Mouse (Mus musculus) brown adipose tissue, adult 24 weeks (tissue): Measurements from ENCODE around the gene Wipf1. TPM values are rescaled to one million over a fixed set of nuclear protein-coding genes. Genes with fewer than 3 reads are reported as not detected.

Source experiments
- H3K27ac ChIP-seq: fragments of 200-500 bp; replicated peaks from 2 replicates; pipeline ENCODE4 v1.5.1; 2012; ENCODE audit warnings: low read depth, mild to moderate bottlenecking, low read length
- H3K4me1 ChIP-seq: fragments of 200-500 bp; 2 replicates; pipeline ENCODE4 v1.6.1; 2012; ENCODE audit warnings: low read length, mixed read lengths; ENCODE audit not compliant: control insufficient read depth, insufficient read depth, insufficient read length
- H3K4me3 ChIP-seq: fragments of 200-500 bp; 2 replicates; pipeline ENCODE4 v1.5.1; 2012; ENCODE audit warnings: low read depth, mild to moderate bottlenecking, low read length, moderate library complexity; ENCODE audit not compliant: insufficient read depth
- polyA plus RNA-seq: library from polyadenylated mRNA; stranded (reverse); fragments of >200 nt; gene quantifications from 2 replicates; pipeline ENCODE4 v1.2.4, GENCODE M21; 2012; ENCODE audit not compliant: missing spikeins, insufficient read depth, insufficient read length

The Wipf1 gene
- polyA plus RNA-seq: 7.1 and 8.0 TPM in 2 replicates

- peak within 1 kb of the TSS; percentile 93 for H3K27ac ChIP-seq
- peaks cover 10% of the 10 kb centered on the region; the same call in 1 of the 2 replicates for H3K4me1 ChIP-seq
- peak within 1 kb of the TSS; percentile 92 for H3K4me3 ChIP-seq
These were observed at the start of gene Wipf1 for GRCm38 (mm10) chr2:73529356-73530330. Wipf1 (minus strand) TSS chr2:73529734.

- Histone ChIP-seq H3K4me1 (no peaks in the 10 kb centered on the region), H3K4me3 (no peak overlapping the region), H3K27ac (no peak overlapping the region)
These were observed 49.6 kb upstream of the Wipf1 start for GRCm38 (mm10) chr2:73579168-73579567.

GRCm38 (mm10) chr2:73574418-73574817 lies 44.9 kb upstream of the Wipf1 start:
- no peaks in the 10 kb centered on the region for H3K4me1 ChIP-seq
- H3K4me3 ChIP-seq: no peak overlapping the region
- no peak overlapping the region for H3K27ac ChIP-seq

GRCm38 (mm10) chr2:73573556-73573955 lies 44.0 kb upstream of the Wipf1 start:
- Histone ChIP-seq H3K4me3 (no peak overlapping the region), H3K4me1 (no peaks in the 10 kb centered on the region), H3K27ac (no peak overlapping the region)

GRCm38 (mm10) chr2:73572539-73573372 lies 43.2 kb upstream of the Wipf1 start:
- Histone ChIP-seq H3K4me3 (no peak overlapping the region), H3K27ac (no peak overlapping the region), H3K4me1 (no peaks in the 10 kb centered on the region)

GRCm38 (mm10) chr2:73571901-73572300 lies 42.4 kb upstream of the Wipf1 start:
- Histone ChIP-seq H3K27ac (no peak overlapping the region), H3K4me1 (no peaks in the 10 kb centered on the region), H3K4me3 (no peak overlapping the region)

GRCm38 (mm10) chr2:73571304-73571703 lies 41.8 kb upstream of the Wipf1 start:
- Histone ChIP-seq H3K27ac (no peak overlapping the region), H3K4me1 (no peaks in the 10 kb centered on the region), H3K4me3 (no peak overlapping the region)

GRCm38 (mm10) chr2:73566989-73567605 lies 37.6 kb upstream of the Wipf1 start:
- peak overlapping the region; percentile 37; the same call in 1 of the 2 replicates for H3K4me3 ChIP-seq
- H3K4me1 ChIP-seq: no peaks in the 10 kb centered on the region
- H3K27ac ChIP-seq: no peak overlapping the region

GRCm38 (mm10) chr2:73566162-73566561 lies 36.6 kb upstream of the Wipf1 start:
- Histone ChIP-seq H3K4me3 (no peak overlapping the region), H3K4me1 (peaks cover 6% of the 10 kb centered on the region; the same call in 1 of the 2 replicates), H3K27ac (no peak overlapping the region)

- Histone ChIP-seq H3K27ac (no peak overlapping the region), H3K4me1 (peaks cover 9% of the 10 kb centered on the region), H3K4me3 (no peak overlapping the region)
These were observed 34.2 kb upstream of the Wipf1 start for GRCm38 (mm10) chr2:73563690-73564089.

GRCm38 (mm10) chr2:73562656-73563055 lies 33.1 kb upstream of the Wipf1 start:
- Histone ChIP-seq H3K27ac (no peak overlapping the region), H3K4me1 (peaks cover 9% of the 10 kb centered on the region), H3K4me3 (no peak overlapping the region)

- H3K27ac ChIP-seq: no peak overlapping the region
- peak overlapping the region; percentile 12; the same call in 1 of the 2 replicates for H3K4me3 ChIP-seq
- H3K4me1 ChIP-seq: peaks cover 9% of the 10 kb centered on the region
These were observed 32.1 kb upstream of the Wipf1 start for GRCm38 (mm10) chr2:73561665-73562063.

- Histone ChIP-seq H3K27ac (no peak overlapping the region), H3K4me1 (peaks cover 9% of the 10 kb centered on the region), H3K4me3 (peak overlapping the region; percentile 30; the same call in 1 of the 2 replicates)
These were observed 31.5 kb upstream of the Wipf1 start for GRCm38 (mm10) chr2:73560899-73561664.

- Histone ChIP-seq H3K4me1 (peaks cover 9% of the 10 kb centered on the region), H3K27ac (no peak overlapping the region), H3K4me3 (no peak overlapping the region)
These were observed 30.9 kb upstream of the Wipf1 start for GRCm38 (mm10) chr2:73560445-73560844.
